Mouse (Mus musculus): Measurements from ENCODE around the gene Glo1.
A peak's percentile ranks its signal among the peaks of the same experiment; 100 is the strongest.

The Glo1 gene

GRCm38 (mm10) chr17:30612075-30612859 is 14.4 kb downstream of the Glo1 start:
- DNase-seq (ENCODE audit: low read depth, low spot score), result peak; percentile 97

GRCm38 (mm10) chr17:30611221-30612074 is 15.2 kb downstream of the Glo1 start:
- DNase-seq (ENCODE audit: low read depth, low spot score), result peak; percentile 10

DNA sequence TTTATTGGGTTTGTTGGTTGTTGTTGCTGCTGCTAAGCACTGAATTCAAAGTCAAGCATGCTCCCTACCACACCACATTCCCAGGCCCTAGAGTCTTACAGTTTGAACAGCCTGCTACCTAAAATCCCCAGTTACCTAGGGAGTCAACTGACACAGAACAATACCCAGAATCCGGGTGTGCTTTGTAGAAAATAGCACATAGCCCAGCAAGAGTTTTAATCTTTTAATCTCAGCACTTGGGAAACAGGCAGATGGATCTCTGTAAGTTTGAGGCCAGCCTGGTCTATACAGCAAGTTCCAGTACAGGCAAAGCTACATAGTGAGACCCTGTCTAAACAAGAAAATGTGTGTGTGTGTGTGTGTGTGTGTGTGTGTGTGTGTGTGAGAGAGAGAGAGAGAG is 15.9 kb downstream of the Glo1 start:
- no peak for DNase-seq (ENCODE audit: low read depth, low spot score)

DNA sequence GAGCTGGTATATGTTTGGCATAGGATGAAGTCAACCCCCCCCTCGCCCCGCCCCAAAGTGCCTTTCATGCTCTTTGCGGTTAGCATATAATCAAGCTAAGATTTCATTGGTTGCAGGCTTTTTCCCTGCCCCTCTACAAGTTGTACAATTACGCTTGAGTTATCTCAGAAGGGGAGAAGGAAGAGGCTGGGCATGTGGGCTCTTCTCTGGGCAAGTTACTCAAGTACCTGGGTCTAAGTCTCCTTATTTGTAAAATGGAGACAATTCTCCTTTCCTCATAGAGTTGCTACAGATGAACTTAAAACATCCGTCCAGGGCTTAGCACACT is 16.7 kb downstream of the Glo1 start:
- no peak for DNase-seq (ENCODE audit: low read depth, low spot score)

- DNase-seq (ENCODE audit: low read depth, low spot score), result peak; percentile 28
These were observed 17.2 kb downstream of the Glo1 start for GRCm38 (mm10) chr17:30609305-30609979.

GRCm38 (mm10) chr17:30607909-30608495 is 18.7 kb downstream of the Glo1 start:
- peak; percentile 18 for DNase-seq (ENCODE audit: low read depth, low spot score)

- DNase-seq (ENCODE audit: low read depth, low spot score), result no peak
These were observed 19.3 kb downstream of the Glo1 start for GRCm38 (mm10) chr17:30607330-30607729.

GRCm38 (mm10) chr17:30606634-30607081 is 20.0 kb downstream of the Glo1 start:
- DNase-seq (ENCODE audit: low read depth, low spot score), result no peak

GRCm38 (mm10) chr17:30606206-30606605 is 20.5 kb downstream of the Glo1 start:
- no peak for DNase-seq (ENCODE audit: low read depth, low spot score)

DNA sequence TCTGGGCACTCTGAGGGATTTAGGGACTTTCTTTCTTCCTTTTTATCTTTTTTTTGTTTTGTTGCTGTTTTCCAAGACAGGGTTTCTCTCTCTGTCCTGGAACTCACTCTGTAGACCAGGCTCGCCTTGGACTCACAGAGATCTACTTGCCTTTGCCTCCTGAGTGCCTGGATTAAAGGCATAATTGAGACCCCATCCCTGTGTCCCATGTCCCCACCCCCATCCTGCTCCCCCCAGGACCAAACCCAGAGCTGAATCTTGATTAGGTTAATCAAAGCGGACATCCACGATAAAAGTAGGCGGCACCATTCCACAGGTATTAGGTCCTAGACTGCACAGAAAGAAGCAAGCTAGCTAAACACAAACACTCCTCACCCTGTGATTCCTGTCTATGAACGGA is 21.7 kb downstream of the Glo1 start:
- DNase-seq (ENCODE audit: low read depth, low spot score), result no peak

- DNase-seq (ENCODE audit: low read depth, low spot score), result no peak
These were observed 22.4 kb downstream of the Glo1 start for GRCm38 (mm10) chr17:30604296-30604695.

GRCm38 (mm10) chr17:30602175-30602574 is 24.5 kb downstream of the Glo1 start:
- no peak for DNase-seq (ENCODE audit: low read depth, low spot score)

DNA sequence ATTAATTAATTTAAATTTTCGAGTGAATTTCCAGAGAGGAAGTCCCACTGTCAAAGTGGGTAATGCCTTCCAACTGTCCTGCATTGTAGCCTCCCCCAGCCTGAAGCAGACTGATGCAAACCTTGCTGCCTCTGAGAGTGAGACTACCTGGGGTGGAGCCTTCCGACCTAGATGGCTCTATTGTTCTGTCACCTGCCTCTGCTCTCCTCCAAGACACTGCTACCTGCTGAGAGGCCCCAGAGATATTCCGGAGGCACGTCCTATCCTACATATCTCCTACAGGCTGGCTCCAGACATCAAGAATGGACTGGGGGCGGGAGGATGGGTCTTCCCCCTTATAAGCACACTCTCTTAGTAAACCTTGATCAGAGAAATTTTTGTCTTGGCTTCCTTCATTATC is 28.4 kb downstream of the Glo1 start:
- no peak for DNase-seq (ENCODE audit: low read depth, low spot score)

- no peak for DNase-seq (ENCODE audit: low read depth, low spot score)
These were observed 28.9 kb downstream of the Glo1 start for GRCm38 (mm10) chr17:30597786-30598185.

- peak; percentile 10 for DNase-seq (ENCODE audit: low read depth, low spot score)
These were observed 31.8 kb downstream of the Glo1 start for GRCm38 (mm10) chr17:30594846-30595245.

- peak; percentile 35 for DNase-seq (ENCODE audit: low read depth, low spot score)
These were observed 32.3 kb downstream of the Glo1 start for GRCm38 (mm10) chr17:30594407-30594806.

DNA sequence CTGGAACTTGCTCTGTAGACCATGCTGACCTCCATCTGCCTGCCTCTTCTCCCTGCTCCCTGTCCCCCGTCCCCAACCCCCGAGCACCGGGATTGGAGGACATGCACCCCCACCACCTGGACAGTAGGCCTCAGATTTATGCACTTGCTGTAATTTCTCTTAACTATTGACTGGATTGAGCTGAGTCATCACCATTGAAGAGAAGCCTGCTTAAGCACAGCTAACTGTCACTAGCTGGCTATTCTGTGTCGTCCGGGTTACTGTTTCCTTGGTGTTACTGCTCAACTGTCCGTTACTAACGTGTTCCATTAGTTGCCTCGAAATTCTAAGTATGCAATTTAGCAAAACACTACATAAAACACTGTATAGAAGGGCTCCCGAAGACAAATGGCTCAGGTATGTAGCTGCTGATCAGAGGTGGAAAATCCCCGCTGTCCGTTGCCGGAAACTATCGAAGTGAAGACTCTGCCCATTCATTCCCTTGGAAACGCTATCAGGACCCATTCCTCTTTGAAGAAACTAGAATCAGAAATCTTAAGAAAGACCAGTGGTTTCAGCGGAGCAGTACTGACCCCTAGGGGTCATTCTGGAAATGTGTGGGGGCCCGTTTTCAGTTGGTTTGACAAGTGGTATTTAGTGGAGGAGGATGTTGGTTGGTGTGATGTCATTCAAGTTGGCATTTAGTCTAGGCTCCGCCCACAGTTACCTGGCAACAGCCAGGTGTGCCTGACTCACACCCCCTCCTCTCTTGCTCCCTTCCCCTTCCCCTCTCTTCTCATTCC is 36.1 kb downstream of the Glo1 start:
- peak; percentile 79 for DNase-seq (ENCODE audit: low read depth, low spot score)

GRCm38 (mm10) chr17:30583258-30584001 is 43.2 kb downstream of the Glo1 start:
- no peak for DNase-seq (ENCODE audit: low read depth, low spot score)

- DNase-seq (ENCODE audit: low read depth, low spot score), result no peak
These were observed 44.4 kb downstream of the Glo1 start for GRCm38 (mm10) chr17:30582313-30582712.

- no peak for DNase-seq (ENCODE audit: low read depth, low spot score)
These were observed 45.5 kb downstream of the Glo1 start for GRCm38 (mm10) chr17:30581201-30581600.

Data from mesoderm, embryonic 11.5 days (tissue).